Mouse (Mus musculus) kidney, postnatal 14 days (tissue): ENCODE measurements around the gene Asic2.

Experiments
- DNase-seq: peaks from one replicate; pipeline ENCODE4 v3.0.0; 2022; ENCODE audit warnings: mixed read lengths

The Asic2 gene

GRCm38 (mm10) chr11:81595235-81595634 is 373.0 kb downstream of the Asic2 start:
- peak; percentile 38 for DNase-seq

- DNase-seq = no peak
Measured at GRCm38 (mm10) chr11:81592776-81593175, 375.5 kb downstream of the Asic2 start.

- no peak for DNase-seq
Measured at GRCm38 (mm10) chr11:81590911-81591310, 377.3 kb downstream of the Asic2 start.

- peak; percentile 62 for DNase-seq
Measured at GRCm38 (mm10) chr11:81588630-81589029, 379.6 kb downstream of the Asic2 start.

DNA sequence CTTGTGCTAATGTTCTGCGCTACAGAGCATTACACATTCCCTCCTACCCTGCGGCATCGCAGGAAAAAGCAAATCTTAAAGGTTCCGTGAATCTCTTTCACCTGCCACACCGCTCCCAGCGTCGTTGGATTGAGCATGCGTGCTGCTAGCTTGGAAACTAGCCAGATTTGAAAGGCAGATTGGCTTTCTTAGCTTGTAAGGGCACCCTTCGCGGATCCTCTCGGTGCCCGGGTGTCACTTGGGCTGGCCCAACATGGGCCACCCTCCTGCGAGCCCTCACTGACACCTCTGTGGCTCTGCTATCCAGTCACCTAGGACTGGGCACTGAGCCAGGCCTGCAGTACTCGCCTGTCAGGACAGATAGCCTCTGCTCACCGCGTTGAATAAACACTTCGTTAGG is 380.3 kb downstream of the Asic2 start:
- DNase-seq = no peak

DNA sequence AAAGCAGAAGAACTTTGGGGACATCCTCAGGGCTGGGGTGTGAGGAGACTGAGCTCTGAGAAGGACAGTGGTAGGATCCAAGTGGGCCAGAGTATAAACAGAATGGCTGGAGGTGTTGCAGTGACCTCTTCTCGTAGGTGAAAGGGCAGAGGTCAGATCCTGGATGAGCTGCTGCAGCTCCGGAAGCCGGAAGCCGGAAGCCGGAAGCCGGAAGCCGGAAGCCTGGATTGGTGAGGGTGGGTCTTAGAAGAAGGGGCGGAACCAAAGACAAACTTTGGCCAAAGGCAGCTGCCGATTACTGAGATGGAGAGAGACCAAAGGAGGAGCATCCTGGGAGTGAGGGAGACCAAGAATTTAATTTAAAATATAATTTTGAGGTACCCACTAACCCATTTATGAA is 381.1 kb downstream of the Asic2 start:
- no peak for DNase-seq

DNA sequence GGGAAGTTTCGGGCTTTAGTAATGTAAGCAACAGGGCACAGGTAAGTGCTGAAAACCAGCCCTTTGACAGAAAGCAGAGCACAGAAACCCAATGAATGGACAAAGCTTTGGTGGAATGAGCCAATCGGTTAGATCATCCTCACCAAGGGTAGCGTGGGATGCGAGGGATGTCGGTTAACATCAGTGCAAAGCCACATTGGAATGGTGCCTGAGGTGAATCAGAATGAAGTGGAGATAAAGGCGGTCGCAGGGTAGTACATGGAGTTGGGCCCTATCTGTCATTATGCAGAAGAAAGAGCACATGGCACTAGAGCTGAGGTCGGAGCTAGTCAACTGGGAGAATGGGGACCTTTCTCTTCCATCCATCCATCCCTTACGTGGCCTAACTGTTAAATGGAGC is 383.8 kb downstream of the Asic2 start:
- DNase-seq = no peak

GRCm38 (mm10) chr11:81583195-81583594 is 385.1 kb downstream of the Asic2 start:
- DNase-seq = no peak

DNA sequence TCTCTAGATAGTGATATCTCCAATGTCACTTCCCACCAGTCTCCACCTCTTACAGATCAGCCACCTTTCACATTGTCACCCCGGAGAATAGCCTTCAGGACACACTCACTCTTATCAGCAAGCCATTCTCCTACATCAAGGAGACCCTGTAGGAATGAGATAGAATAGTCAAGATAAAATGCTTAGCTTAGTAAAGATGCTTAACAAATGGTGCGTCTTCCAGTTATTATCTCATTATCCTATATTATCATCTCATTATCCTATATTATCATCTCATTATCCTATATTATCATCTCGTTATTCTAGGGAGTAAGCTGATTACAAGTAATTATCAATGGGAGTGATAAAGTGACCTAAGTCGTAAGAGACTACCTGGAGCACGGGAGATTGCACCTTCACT is 386.1 kb downstream of the Asic2 start:
- no peak for DNase-seq

GRCm38 (mm10) chr11:81579753-81580152 is 388.5 kb downstream of the Asic2 start:
- DNase-seq = no peak

DNA sequence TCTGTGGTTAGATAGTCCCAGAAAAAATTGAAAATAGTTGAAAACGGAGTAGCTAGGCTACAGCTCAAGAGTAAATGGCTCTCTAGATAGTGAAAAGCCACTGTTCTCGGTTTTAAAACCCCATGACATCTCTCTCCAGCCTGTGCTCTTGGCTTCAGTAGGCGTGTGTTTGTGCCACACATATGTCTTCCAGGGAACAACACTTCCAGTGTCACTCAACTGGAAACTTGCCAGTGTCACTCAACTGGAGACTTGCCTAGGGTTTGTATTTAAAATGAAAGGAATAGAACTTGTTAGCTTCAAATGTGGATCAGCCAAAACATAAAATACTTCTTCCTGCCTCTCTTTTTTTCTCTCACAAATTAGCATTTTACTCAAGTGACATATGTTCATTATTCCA is 397.9 kb downstream of the Asic2 start:
- DNase-seq = no peak

DNA sequence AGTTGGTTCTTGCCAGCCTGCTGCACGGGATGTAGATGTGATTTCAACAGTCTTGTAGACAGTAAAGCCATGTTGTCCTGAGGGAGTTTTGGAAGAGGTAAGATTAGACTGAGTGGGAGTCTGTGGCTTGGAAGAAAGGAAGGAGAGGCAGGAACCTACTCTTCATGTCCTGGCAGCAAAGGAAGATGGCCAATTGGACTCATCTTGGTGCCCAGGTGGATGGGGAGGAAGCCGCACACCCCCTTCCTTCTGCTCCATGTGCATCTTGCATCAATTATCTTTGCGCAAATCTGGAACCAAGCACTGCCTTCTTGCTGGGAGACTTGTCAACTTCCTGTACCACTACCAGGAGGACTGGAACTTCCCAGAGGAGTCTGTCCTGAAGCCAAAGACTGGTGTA is 403.4 kb downstream of the Asic2 start:
- no peak for DNase-seq

DNA sequence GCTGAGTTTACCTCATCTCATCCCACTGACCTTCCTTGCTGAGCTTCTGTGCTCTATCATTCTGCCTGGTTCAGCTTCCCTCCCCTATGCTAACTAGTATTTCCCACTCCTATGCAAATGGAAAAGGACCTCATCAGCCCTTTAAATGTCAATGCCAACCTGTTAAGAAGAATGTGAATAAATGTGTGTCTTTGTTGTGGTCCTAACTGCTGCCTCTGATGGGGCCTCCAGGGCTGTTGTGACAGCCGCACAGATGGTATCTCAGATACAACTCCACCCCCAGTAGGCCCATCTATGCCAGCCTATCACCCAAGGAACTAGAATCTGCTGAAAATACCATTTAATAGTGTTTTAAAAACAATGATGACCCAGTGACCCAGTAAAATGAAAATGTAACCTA is 407.9 kb downstream of the Asic2 start:
- DNase-seq = no peak

DNA sequence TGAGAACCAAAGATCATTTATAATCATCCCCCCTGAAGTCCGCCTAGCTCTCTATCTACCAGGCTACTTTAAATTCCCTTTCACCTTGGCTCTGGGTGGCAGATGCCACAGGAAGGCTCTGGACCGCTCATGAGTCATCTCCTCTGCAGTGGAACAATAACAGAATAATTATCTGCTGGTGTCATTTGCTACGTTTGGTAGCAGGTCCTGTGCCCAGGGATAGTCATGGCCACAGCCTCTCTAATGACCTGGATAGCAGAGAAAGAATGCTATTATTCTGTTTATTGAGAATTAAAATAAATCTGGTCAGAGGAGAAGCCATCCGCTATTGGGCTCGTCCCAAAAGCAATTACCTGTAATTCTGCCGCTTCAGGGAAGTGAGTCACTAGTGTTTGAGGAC is 425.1 kb downstream of the Asic2 start:
- no peak for DNase-seq

GRCm38 (mm10) chr11:81535121-81535717 is 433.0 kb downstream of the Asic2 start:
- no peak for DNase-seq

DNA sequence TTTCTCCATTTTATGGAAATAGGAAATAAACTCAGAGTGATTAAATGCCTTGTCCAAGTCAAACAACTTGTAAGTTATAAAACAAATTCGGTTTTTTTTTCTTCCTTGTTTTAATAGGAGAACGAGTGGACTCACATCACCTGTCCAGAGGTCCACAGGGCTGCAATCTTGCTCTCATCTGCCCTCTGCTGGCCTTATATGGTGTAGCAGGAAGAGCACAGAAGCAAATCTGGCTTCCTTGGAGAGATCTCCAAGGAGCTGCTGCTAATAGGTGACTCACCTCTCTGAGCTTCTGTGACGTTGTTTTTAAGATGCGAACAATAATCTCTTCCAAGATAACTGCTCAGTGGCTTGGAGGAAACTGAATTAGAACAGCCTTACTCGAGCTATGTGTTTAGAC is 433.6 kb downstream of the Asic2 start:
- peak; percentile 50 for DNase-seq

- DNase-seq = no peak
Measured at GRCm38 (mm10) chr11:81531906-81532305, 436.4 kb downstream of the Asic2 start.

DNA sequence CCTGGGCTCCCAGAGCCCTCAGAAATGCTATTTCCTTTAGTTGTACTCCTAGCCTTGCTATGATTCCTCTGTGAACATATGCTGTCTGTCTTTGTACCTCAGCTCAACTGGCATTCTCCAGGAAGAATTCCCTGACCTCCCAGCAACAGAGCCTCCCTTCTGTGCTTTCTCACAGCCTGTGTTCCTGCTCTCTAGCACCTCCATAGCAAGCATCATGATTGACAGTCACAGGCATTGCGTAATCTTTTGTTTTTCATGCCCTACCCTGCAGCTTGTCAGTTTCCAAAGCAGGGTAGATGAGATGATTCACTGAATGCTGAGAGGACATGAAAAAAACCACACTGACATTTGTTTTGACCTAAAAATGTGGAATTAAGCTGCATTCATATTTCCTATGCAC is 445.3 kb downstream of the Asic2 start:
- no peak for DNase-seq

DNA sequence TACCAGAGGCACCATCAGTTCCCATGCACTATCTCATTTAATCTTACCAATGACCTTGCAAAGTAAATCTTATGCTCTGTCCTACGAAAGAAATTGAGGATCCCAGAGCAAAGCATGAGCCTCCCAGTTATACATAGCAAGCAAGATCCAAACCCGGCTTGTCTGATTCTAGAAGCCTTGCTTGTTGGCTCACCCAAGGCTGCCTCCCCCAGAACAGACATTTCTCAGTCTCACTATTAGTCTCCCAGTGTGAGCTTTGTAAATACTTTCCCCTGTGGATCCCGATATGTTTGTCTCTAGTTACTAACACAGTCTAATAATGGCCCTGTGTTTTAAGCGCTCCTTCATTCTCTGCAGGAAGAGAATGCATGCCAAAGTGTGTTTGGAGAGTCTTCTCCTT is 446.4 kb downstream of the Asic2 start:
- DNase-seq = no peak

- DNase-seq = no peak
Measured at GRCm38 (mm10) chr11:81518001-81518955, 450.0 kb downstream of the Asic2 start.

- no peak for DNase-seq
Measured at GRCm38 (mm10) chr11:81515754-81516153, 452.5 kb downstream of the Asic2 start.

GRCm38 (mm10) chr11:81512434-81512833 is 455.8 kb downstream of the Asic2 start:
- DNase-seq = no peak

DNA sequence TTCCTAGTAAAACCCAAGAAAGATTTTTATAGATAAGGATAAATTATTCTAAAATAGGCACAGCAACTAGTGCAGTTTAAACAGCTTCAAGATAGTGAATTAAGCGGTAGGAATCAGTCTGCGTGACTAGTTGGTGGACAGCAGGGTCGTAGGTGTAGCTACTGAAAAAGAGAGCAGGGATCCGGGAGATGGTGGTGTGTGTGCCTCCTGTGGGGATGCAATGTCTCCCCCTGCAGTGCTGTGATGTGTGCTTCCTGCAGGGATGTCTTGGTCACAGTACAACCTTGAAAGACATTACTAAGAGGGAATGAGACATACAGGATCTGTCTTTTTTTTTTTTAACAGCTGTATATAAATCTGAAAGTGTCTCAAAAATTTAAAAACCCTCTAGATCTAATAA is 456.9 kb downstream of the Asic2 start:
- no peak for DNase-seq
